Mouse (Mus musculus) cortical plate, adult 2 months (tissue): ENCODE measurements around the gene Parp2.

Source experiments
- CTCF ChIP-seq: fragments of 200-500 bp; IDR thresholded peaks from 2 replicates; pipeline ENCODE4 v1.5.1; 2011; ENCODE audit warnings: mild to moderate bottlenecking, control low read depth, low read length; ENCODE audit not compliant: insufficient read depth; ENCODE audit errors: extremely low read depth
- POLR2A ChIP-seq: fragments of 200-500 bp; IDR thresholded peaks from 2 replicates; pipeline ENCODE4 v1.6.1; 2011; ENCODE audit warnings: mild to moderate bottlenecking, low read length, control low read depth; ENCODE audit not compliant: insufficient read depth; ENCODE audit errors: extremely low read depth

DNA sequence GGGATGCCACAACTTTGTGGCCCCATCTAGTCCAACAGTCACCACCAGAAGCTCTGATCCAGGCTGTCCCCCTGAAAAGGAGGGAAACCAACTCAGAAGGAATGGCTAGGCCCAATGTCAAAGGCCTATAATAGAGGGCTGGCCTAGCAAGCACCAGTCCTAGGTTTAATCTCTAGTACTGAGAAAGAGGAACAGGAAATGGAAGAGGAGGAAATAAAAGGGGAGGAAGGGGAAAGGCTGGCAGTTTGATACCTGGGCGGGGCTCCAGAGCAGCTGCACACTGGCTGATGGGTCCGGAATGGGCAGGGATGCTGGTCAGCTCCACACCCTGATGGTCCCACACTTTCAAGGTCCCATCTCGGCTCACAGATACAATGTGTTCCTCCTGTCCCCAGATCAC, 22.2 kb downstream of the Parp2 start:
- TF ChIP-seq POLR2A (no peak), CTCF (no peak)
